Mouse (Mus musculus) heart, postnatal 36 days (tissue): ENCODE measurements around the gene Tecpr1. TPM values are rescaled to one million over a fixed set of nuclear protein-coding genes. Genes with fewer than 3 reads are reported as not detected.

Source experiments
- DNase-seq, 2 experiments: peaks; one replicate each; pipeline ENCODE4 v3.0.0; 2021 to 2022
- intact Hi-C: fragments of 180-260 bp; cut with DNase I; formaldehyde crosslinking; loops from one replicate; pipeline ENCODE4 v1.15.1; 2025
- total RNA-seq, 2 experiments: library from RNA; stranded (reverse); gene quantifications; 2 replicates each; pipeline ENCODE4 v1.2.3; 2021

Gene Tecpr1
- total RNA-seq, 2 experiments from 2014 or later: 27.0 to 31.8 TPM

DNA sequence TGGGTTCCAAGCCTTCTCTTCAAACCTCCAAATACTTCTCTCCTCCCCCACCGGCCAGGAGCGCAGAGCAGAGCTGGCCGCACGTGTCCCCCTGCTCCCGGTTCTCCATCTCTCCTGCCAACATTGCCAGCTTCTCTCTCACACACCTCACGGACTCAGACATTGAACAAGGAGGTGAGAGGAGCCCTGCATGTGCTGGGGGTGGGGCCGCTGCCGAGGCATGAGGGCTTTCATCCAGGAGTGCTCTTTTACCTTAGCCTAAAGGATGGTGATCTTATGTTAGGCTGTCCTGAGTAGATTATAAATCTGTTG is 40.2 kb downstream of the Tecpr1 start:
- no peak for DNase-seq

DNA sequence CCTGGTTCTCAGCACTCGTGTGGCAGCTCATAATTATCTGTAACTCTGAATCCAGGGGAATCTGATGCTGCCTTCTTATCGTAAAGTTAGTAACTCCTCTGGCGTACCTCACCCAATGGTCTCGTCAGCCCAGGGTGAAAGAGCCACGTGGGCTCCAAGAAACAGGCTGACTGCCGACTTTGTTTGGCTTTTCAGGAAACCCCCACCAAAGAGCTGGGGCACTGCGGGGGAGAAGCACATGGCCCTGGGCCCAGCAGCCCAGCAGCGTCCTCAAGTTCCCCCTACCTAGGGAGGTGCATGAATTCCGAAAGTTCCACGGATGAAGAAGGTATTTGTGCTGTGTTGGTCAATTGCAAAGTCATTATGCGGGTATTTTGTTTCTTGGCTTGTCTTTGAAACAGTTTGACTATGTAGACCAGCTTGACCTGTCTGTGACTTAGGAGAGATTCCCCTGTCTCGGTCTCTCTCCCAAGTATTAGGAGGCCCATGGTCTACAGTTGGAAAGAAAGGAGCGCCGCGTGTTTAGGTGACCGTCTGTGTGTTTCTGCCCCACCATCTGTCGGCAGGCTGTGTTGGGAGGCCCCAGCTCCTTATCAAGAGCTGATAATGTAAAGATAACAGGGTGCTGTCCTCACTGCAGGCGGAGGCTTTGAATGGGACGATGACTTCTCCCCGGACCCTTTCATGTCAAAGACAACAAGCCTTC is 40.7 kb downstream of the Tecpr1 start:
- DNase-seq: no peak
- intact Hi-C loops: no loop called here

More for the DNA sequence above, 40.2 kb downstream of the Tecpr1 start:
- intact Hi-C loops: no loop called here

DNA sequence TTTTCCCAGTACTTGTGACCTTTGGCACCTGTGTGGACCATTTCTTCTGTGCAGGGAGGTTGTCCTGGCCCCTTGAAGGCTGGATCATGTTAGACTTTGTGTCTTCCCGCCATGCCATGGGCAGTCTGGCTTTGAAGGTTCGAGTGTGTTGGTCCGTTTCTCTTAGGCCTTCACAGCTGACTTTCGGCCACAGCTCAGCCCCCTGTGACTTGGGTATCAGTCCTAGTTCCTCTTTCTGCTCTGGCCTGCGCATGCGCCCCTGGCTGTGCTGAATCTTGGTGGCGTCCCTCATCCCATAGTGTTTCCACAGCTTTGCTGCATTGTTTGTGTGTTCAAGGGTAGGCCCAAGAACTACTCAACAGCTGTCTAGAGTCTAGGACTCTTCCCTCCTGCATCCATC is 42.2 kb downstream of the Tecpr1 start:
- DNase-seq: no peak
- intact Hi-C loops: no loop called here

GRCm38 (mm10) chr5:144178216-144178615 is 45.2 kb downstream of the Tecpr1 start:
- intact Hi-C loops: no loop called here
- DNase-seq: no peak

GRCm38 (mm10) chr5:144173648-144174047 is 49.8 kb downstream of the Tecpr1 start:
- intact Hi-C loops: no loop called here
- DNase-seq: no peak

DNA sequence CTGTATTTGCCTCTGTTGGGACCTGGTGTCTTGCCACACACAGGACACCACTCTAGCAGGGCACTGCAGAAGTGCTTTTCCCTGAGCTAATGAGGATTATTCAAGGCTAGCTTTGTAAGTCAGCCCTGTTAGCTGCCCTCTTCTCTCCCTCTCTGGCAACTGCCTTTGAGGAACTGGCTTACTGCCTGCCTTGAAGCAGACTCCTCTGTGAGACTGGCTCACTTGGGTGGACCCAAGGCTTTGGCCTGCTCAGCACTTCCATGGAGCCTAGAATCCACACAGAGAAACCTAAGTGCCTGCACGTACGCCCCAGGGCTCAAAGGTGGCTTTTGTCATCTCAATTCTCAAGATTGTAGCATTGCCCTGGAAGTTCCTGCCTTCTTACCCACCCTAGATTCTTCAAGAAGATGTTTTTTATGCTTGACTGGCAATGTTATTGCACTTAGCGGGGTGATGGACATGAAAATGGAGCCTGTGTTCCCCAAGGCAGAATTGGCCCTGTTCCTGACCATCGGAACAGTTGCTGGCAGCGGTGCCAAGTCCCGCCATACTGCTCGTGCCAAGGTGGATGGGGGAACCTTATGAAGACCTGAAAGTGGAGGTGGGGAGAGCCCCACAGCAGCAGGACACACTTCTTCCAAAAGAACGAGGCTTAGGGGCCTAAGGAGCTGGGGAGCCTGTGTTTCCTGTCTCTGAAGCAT is 54.0 kb downstream of the Tecpr1 start:
- intact Hi-C loops: no loop called here
- no peak for DNase-seq

GRCm38 (mm10) chr5:144165756-144166155 is 57.7 kb downstream of the Tecpr1 start:
- intact Hi-C loops: no loop called here
- DNase-seq: no peak

GRCm38 (mm10) chr5:144162813-144163517 is 60.5 kb downstream of the Tecpr1 start:
- DNase-seq: no peak
- intact Hi-C loops: no loop called here

- intact Hi-C loops: no loop called here
- no peak for DNase-seq
Measured at GRCm38 (mm10) chr5:144162080-144162812, 61.2 kb downstream of the Tecpr1 start.

DNA sequence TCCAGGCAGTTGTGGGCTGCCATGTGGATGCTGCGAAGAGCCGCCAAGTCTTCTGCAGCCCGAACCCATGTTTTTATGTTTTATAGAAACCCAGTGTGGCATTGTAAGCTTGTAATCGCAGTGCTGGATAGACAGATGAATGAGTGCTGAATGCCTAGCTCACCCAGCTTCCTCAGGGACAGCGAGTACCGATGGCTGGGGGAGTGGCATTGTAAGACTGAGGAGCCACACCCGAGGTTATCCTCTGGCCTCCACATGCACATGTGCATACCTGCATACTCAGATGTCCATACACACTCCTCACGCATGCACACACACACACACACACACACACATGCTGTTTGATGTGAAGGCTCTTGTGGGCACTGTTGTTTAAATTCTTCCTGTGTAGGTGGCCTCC is 64.3 kb downstream of the Tecpr1 start:
- intact Hi-C loops: no loop called here
- DNase-seq: no peak

- DNase-seq: peak; percentile 74
- intact Hi-C loops: no loop called here
Measured at GRCm38 (mm10) chr5:144158604-144159003, 64.8 kb downstream of the Tecpr1 start.

GRCm38 (mm10) chr5:144154528-144154927 is 68.9 kb downstream of the Tecpr1 start:
- intact Hi-C loops: loop anchor here (1.0 to 2.0 kb wide), 3 partner anchors 34 to 114 kb away; partner anchors contain the start of gene Lmtk2
- DNase-seq: peak; percentile 66

GRCm38 (mm10) chr5:144151270-144151669 is 72.1 kb downstream of the Tecpr1 start:
- no peak for DNase-seq
- intact Hi-C loops: no loop called here

- intact Hi-C loops: no loop called here
- no peak for DNase-seq
Measured at GRCm38 (mm10) chr5:144149530-144149929, 73.9 kb downstream of the Tecpr1 start.

DNA sequence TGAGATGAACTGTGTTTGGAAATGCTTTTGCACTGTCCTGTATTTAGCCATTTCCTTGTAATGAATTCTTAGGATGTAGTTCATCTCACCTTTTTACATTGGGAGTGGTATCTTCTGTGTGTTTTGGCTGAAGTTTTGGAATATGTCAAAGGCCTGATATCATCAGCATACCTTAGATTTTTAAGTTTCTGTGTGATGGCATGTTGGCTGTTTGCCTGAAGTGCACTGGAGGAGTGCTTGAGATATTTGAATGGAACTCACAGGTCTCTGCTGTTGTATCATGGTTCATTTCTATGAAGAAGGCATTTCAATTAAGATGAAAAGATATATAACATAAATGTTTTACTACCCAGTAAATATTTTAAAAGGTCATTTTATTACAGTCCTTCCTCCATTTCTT is 76.5 kb downstream of the Tecpr1 start:
- intact Hi-C loops: no loop called here
- no peak for DNase-seq

Other genes starting within 250 kb of the Tecpr1 start
- gene Ccz1, start 208.7 kb downstream of the Tecpr1 start, total RNA-seq: 10 to 100 TPM; 30.4 to 30.5 TPM
- gene Ocm, start 196.9 kb downstream of the Tecpr1 start, total RNA-seq: not detected
- 10 to 100 TPM; 26.0 to 27.2 TPM for gene Lmtk2, start 123.2 kb downstream of the Tecpr1 start, total RNA-seq
- not detected for gene Bhlha15, start 33.3 kb downstream of the Tecpr1 start, total RNA-seq
- gene Bri3, start 20.8 kb upstream of the Tecpr1 start, total RNA-seq: 100 to 1,000 TPM; 129 to 137 TPM
- 1 to 10 TPM; 5.1 to 7.0 TPM for gene Baiap2l1, start 134.5 kb upstream of the Tecpr1 start, total RNA-seq